Mouse (Mus musculus) telencephalon, adult 2 months (tissue): ENCODE results near the gene Iqschfp.

Experiments
- DNase-seq: peaks from one replicate; pipeline ENCODE4 v3.0.0-alpha.2; 2011; ENCODE audit warnings: low read depth, low spot score

The Iqschfp gene

DNA sequence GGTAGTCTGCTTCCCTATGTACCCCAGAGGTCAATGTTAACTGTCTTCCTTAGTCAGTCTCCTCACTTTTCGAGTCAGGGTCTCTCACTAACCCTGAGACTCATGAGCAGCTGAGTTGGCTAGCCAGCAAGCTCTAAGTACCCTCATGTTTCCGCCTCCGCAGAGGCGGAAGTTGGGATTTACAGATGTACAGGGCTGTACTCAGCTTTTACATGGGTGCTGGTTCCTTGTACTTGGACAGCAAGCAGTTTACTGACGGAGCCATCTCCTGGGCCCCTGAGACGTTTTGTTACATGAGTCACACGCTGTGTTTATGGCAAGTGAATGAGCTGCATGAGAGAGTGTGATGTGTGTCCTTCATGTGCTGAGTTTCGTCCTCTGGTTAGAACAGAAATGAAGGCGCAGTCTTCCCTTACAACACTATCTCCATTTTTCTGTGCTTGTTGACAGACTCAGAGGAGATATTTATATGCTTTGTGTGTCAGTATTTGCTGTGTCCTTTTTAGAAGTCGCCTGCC is 633.4 kb downstream of the Iqschfp start:
- no peak for DNase-seq

DNA sequence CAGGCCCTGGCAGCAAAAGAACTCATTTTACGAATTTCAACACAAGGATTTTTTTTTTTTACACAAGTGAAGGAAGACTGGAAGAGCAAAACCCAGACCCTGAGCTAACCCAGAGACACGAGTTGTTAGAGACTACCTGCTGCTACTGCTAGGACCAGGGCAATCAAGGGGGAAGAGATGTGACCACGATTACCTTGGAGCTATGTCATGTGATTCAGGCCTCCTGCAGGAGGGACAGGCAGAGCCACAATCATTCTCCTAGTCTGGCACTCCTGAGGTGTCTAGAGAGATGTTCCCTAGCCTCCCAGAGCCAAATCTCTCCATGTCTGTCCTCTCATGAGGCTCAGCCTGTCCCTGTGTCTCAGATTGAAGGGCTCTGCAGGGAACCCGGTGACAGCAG is 634.4 kb downstream of the Iqschfp start:
- no peak for DNase-seq

DNA sequence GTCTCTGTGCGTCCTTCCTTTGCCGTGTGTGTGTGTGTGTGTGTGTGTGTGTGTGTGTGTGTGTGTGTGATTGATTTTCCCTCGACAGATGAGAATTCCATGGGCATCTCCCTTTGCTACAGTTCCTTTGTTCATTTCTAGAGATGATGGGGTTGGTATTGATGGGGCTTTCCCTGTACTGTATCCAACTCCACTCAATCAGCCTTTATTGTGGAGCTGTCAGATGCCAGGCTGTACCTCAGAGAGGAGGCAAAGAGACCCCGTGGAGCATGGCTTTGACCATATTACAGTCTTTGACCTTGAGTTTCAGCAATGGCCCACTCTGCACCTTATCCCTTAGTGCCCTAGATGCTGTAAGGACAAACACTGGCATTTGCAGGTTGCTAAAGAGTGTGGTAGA is 635.1 kb downstream of the Iqschfp start:
- DNase-seq: no peak

DNA sequence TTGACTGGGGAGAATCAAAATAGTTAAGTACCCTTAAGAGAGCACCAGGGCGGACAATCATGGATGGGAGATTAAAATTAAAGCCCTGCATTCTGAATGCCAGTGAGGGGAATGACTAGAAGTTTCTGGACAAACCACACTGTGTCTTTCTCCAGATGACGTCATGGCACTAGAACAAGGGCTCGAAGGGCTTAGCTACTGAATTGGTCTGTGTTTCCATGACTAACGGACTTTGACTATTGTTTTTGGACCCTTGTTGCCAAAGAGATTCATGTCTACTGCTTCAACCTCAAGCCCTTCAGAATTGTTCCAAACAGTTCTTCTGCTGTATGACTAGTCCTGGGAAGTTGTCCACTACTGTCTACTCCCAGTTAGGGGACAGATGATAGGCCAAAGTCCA is 639.9 kb downstream of the Iqschfp start:
- no peak for DNase-seq

DNA sequence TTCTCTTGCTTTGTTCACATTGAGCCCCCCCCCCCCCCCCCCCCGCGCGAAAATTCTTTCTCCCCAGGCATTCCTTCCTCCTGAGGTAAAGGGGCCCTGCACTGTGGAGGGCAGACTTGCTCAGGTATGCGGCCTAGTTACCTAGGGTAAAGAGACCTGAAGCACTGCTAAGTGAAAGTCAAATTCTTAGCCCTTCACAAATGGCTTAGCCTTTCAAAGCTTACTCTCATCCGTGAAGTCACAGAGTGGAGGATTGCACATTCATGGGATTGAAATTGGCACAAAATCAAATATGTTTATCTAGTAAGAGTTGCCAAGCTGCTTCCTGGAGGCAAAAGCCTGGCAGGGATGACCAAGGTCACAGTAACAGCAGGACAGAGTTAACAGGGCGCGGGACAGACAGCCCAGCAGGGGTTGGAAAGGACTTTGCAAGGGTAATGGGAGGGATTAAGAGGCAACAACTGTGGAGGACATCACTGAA is 642.6 kb downstream of the Iqschfp start:
- no peak for DNase-seq

DNA sequence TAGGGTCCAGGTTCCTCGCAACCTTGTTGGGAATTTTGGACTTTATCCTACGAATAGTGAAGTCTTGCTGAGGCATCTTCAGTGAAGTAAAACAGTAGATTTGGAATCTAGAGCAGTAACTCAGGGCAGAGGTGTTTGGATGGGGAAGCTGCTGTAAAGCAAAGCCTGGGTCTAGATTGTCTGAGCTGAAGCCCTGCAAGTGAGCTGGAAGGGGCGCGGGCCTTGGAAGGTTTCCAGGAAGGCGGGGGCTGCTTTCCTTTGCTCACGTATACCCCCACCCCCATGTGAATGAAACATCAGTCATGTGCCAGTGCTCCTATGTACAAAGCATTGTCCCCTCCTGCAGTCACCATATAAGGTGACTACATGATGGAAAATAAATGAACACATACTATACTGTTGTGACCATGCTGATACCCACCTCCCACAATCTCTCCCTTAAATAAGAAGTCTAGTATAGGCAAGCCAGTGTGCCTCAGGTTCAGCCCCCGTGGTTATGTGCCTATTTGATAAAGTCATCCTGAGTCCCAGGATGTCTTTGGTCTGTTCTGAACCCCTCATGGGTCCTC is 643.2 kb downstream of the Iqschfp start:
- DNase-seq: no peak

DNA sequence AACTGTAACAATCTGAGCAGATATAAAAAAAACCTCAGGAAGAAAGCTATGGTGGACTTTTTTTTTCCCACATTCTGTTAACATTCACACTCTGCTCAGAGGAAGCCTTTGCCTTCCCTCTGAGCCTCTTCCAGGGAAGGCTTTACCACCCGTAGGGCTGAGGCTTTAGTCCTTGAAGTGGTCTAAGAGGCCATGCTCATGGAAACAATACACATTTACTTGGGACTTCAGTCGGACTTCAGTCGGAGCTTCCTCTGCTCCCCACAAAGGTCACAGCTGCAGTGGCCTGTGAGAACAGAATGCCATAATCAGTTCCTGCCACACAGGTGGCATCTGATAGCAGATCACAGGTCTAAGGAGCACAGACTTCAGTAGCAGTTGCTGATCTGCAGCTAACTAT is 644.0 kb downstream of the Iqschfp start:
- DNase-seq: no peak

DNA sequence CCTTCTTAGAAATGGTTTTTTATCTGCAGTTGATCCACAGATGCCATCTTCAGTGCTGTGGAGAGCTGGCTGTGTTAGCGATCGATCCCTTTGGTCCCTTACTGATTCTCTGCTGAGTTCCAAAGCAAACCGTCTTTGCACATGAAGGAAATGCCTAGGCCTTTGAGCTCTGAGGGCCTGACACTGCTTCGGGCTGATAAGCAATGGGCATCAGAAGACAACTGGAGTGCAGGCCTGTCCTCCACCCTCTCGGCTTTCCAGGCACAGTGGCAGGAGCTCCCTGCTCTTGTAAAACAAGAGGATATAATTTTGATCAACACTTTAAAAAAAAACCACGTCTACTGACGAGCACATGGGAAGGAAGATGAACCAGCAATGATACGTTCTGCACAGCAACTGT is 649.7 kb downstream of the Iqschfp start:
- no peak for DNase-seq

DNA sequence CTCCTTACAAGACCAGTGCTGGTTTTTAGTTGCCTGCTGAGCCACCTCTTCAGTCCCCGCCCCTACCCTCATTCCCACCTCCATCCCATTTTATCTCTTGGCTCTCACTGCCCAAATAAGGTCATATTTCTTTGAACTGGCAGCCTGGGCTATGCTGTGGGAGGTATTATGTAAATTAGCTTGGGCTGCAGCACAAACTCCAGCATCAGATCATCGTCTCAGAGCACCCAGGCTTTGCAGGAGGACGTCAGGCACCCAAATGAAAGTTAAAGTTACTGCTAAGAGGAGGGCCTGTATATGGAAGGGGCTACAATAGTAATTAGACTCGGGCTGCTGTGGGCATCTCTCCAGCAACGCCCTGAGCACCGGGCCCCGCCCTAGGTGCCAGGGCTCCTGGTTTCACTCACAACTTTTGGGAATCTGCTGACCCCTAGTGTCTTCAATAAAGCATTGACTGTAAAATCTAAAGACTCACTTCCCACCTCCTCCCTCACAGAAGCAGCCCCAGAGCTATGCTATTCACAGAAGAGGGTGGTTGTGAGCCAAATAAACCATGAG is 651.0 kb downstream of the Iqschfp start:
- peak; percentile 73 for DNase-seq

DNA sequence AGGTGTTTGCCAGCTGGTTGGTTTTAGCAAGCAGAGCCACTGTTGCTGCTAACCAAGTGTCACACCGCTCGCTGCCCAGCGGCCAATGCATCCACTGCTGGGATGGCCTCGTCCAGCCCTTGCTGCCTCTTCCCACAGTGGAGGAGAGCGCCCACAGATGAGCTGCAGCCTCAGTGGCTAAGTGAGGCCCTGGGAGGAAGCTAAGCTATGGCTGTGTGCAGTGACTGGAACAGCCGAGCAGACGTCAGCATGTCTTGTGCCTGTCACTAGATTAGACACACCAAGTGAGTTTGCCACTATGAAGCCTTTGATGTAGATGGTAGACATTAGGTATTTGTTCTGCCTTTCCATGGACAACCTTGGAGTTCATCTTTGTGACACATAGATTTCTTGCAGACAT is 652.8 kb downstream of the Iqschfp start:
- DNase-seq: no peak

DNA sequence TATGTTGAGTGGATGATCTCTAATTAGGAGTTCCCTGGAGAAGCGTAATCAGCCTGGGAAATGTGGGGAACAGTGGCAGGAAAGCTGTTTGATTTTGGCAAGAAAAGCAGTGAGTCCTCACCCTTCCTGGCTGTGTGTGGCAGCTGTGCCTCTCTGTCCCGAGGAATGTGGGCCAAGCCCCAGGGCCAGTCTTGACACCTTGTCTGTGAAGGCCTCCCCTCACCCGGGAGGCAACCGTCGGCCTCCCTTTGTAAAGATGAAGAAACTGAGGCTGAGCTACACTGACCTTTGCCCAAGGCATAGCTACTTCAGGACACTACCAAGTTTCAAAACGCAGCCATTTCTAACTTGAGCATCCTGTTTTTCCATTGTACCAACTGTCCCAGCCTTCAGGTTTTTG is 653.9 kb downstream of the Iqschfp start:
- no peak for DNase-seq

DNA sequence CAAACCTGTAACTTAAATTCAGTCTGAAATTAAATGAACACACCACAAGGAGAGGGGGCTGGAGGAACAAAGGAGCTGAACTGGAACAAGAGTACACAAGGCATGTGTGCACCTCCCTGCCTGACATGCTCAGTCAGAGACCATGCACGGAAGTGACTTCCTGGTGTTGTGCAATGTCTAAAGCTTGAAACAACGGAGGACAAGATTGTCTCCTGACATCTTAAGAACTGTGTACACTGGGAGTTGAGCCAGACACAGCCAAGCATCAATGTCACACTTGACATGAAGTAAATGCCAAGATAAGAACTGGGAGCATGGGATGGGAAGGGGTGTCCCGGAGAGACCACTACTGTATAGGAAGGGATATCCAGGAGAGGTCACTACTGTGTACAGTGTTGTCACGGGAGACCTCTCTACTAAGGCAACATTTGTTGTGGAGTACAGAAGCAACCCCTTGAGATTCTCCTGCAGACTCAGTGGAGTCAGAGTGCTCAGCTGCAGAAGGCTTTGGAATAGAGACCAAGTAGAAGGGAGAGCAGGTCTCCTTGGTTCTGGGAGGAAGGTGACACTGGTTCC is 663.1 kb downstream of the Iqschfp start:
- no peak for DNase-seq

DNA sequence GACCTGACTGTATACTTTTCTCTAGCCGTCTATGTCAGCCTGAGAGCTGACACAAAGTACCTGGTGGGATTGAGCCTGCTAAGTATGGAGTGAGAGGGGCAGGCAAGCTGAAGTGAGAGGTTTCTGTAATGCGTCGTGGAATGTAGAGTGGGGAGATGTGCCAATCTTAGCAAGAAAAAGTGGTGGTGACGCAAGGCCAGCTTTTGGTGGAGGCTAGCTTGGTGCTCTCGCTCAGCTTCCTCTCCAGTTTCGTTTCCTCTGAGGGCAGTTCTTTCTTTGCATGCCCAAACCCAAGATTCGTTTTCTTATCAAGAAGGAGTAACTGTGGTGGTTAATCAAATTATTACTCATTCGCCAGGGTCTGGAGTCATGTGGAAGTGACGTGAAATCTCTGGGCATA is 664.9 kb downstream of the Iqschfp start:
- no peak for DNase-seq

DNA sequence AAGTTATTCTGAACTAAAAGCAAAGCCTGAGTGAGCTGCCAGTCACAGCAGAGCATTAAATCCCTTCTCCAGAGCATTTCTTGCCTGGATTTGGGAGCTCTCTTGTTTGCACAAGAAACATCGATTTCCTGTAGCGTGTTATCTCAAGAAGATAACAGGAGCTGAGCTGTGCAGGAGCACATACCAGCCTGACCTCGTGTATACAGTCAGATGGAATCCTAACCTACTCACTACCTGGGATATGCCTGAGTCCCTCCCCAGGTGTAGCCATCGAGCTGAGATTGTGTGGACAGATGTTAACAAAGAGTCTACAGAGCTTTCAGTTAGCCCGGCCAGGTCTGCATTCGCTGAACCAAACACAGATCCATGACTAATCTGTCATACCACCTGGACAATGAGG is 666.7 kb downstream of the Iqschfp start:
- DNase-seq: no peak

DNA sequence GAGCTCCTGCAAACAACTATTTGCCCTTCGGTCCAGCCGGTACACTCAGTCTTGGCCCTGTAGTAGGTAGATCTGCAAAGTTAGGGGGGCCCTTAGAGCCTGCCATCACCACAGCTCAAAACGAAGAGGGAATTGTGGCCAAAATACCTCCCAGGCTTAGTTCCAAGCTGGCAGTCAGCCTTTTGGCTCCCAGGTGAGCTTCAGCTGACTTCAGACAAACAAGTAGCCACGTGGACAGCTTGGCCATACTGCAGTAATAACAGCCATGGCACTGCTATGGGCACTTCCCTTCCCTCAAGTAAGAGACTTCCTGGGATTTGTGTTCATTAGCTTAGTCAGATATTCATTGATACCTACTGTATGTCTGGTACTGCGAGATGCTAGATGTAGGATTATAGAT is 668.0 kb downstream of the Iqschfp start:
- no peak for DNase-seq

DNA sequence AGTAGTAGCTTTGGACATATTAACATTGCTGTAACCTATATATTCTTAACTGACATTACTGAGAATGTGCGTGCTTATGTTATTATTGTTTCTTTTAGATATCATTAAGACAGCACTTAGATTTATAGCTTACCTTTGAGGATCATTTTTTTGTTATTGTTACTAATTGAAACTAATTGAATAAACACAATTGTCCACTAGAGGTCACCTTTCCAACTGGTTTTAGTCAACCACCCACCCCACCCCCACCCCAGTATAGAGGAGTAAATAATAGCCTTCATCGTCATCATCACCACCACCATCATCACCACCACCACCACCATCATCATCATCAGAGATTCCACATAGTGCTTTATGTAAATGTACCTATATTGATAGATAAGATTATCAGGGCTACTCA is 670.8 kb downstream of the Iqschfp start:
- no peak for DNase-seq

DNA sequence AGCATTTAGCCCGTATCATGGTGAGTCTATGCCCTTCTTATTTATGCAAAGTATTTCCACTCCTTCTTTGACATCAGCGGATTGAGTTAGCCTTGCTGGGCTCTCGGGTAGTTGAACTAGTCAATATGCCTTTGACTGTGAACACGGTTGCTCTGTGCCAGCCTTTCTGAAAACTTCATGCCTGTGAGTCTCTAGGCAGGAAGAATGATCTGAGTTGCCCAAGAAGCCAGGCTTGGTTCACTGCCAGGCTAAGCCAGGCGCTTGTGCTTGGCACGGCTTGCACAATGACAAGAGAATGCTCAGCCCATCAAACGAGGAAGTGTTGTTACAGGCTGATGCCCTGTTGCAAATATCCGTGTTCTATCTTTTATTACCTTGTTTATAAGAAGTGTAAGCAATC is 671.9 kb downstream of the Iqschfp start:
- DNase-seq: no peak

DNA sequence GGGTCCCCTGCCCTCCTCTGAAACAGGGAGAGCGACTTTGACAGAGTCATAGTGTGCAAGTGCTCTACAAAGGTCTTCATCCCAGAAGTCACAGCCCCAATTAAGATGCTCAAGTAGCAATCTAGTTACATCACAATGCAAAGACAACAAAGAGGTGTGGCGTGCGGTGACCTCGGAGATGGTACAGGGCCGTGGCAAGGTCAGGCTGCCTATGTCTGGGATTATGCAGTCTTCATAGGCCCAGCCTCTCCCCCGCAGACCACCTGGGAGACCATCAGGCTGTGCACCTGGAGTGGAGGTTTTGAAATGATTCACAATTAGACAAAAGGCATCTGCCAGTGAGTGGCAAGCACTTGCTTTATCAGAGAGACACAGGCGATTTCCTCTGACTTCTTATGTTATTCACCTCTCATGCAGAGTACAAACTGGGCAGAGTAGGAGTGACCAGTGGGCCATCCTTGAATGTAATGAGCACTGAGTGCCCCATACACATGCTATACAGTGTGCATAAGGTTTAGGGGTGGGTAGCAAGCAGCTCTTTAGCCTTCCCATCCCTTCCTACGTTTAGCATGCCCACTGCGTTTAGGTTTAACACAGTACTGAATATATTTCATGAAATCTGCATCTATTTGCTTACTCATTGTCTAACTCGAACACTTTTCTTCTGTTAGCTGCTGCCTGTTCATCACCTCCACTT is 673.1 kb downstream of the Iqschfp start:
- no peak for DNase-seq

DNA sequence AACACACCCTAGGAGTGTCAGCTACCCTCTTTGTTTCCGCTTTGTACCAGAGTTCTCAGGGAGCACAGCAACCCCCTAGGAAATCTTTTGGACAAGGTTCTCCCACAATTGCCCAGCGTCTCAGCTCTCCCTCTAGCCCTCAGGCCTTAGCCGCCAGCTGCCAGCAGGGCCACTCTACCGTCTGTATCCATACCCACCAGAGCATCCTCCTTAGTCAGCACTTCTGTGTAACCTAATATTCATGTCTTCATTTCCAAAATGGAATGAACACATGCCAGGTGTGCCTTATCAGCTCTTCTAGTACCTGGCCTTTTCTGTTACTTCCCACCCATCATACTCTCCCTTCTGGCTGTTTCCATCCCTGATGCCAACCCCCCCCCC is 673.6 kb downstream of the Iqschfp start:
- no peak for DNase-seq

DNA sequence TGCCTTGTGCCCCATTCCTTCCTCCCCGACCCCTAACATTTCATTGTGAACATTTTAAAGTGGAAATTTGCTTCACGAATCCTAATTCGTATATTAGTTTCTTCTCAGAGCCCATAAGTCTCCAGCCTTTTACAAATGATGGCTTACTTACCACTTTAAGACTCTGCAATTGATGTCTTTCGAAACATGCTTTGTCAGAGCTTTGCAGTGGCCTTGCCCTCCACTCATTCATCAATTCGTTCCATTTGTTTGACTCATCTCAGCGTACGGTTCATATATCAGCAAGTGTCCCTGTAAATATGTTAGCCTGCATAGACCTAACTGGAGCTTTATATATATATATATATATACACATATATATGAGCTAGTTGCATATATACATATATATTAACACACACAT is 675.5 kb downstream of the Iqschfp start:
- no peak for DNase-seq

DNA sequence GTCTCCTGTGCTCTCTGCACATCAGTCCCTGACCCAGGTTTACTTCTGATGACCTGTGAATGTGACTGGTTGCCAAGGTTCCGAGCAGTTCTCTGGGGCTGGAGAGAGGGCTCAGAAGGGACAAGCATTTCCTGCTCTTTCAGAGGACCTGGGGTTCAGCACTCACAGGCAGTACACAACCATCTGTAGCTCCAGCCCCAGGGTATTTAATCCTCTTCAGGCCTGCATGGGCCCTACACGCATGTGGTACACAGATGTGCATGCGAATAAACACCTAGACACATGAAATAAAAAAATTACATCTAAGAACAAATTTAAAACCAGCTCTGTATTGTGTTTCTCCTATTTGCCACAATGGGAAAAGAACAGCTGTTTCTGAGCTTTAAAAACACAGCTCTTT is 676.1 kb downstream of the Iqschfp start:
- DNase-seq: no peak

DNA sequence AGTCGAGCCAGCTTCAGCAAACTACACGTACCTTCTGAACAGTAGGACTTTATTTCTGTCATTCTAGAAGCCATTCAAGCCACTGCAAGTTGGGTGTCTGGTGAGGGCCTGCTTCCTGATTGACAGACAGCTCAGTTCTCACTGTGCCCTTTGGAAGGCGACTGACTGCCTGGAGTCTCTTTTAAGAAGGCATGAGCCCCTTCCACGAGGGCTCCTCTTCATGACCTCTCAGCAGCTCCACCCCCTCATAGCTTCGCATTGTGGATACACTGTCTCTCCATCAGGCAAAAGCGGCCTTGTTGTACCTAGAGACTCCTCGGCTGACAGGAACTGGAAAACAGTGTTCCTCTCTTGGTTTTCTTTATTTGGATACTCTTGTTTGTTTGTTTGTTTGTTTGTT is 676.7 kb downstream of the Iqschfp start:
- DNase-seq: no peak

DNA sequence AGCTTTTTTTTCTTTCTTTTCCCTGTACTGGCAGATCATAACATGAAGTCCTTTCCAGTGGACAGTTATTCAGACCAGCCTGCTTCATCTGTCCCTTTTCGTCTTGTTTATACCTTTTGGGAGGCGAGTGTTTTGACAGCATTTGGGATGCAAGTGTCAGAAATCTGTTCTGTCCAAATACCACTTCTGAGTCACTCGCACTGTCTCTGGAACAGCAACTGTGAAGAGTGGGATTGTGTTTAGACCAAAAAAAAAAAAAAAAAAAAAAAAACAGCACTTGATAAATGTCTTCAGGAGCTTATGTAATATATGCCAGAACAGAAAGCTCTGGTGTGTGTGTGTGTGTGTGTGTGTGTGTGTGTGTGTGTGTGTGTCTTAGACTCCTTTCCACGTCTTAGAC is 678.3 kb downstream of the Iqschfp start:
- DNase-seq: peak; percentile 86
